Mouse (Mus musculus): ENCODE results near the gene Cntnap2.

GRCm38 (mm10) chr6:45026011-45026682, 33.0 kb upstream of the Cntnap2 start:
- TF ChIP-seq TCF12 (IDR thresholded peaks at IDR 0.05; ENCODE audit: insufficient read depth, poor library complexity, severe bottlenecking), result no peak
- no peak for TF ChIP-seq POLR2A (IDR thresholded peaks at IDR 0.05; ENCODE audit: insufficient read length, low read depth)
- TF ChIP-seq E2F4 (IDR thresholded peaks at IDR 0.05; ENCODE audit: insufficient read depth), result no peak
